ENCODE assay signal across 9 mouse cellular contexts in the genomic region with DNA sequence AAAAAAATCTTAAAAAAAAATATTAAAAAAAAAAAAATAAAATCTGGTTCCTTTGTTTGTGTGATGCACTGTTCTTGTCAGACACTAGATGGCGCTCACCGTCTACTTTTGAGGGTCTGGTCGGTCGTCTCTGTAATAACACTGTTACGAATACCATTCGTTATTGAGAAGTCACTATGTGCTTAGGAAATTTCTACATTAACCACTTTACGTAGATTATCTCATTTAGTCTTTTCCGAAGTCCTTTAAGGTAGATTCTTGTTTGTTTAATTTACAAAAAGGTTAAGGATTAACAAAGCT. TPM values are rescaled to one million over a fixed set of nuclear protein-coding genes. Genes with fewer than 3 reads are reported as not detected.
DNase-seq lines count a peak whose midpoint lies in the region; ATAC-seq and TF ChIP-seq lines count a peak whose summit lies in the region.
"Had no signal": no experiment of that assay in that cellular context is flagged by ENCODE, and none has a peak within 500 bp of the region (broad histone marks: within the 10 kb centered on the region; RNA-seq: fewer than 3 reads in every experiment).

No protein-coding gene starts in this region.

- no peak overlapping the region for H3K27ac ChIP-seq in kidney, embryonic 14.5 days (ENCODE audit: low read depth, low read length)
- H3K27ac ChIP-seq in ES-E14 (ENCODE audit: insufficient read depth, low read depth, low read length, poor library complexity, severe bottlenecking) = no peak overlapping the region
- H3K27ac ChIP-seq in heart, embryonic 13.5 days (replicated peaks) = no peak overlapping the region
- no peak overlapping the region for H3K27ac ChIP-seq in limb, embryonic 11.5 days (replicated peaks; ENCODE audit: low read depth, low read length)
- no peak overlapping the region for H3K27ac ChIP-seq in neural tube, embryonic 15.5 days (replicated peaks)
- H3K27ac ChIP-seq: embryonic facial prominence, embryonic 15.5 days had no signal

- no peak for ATAC-seq in kidney, embryonic 14.5 days (ENCODE audit: low FRiP score, low TSS enrichment)
- ATAC-seq in heart, embryonic 13.5 days (ENCODE audit: extremely low read depth, insufficient number of reproducible peaks, low FRiP score, low TSS enrichment) = no peak
- no peak for ATAC-seq in limb, embryonic 11.5 days (ENCODE audit: insufficient number of reproducible peaks, low FRiP score, low TSS enrichment, low read depth)
- peak; percentile 58; the same call in 1 of the 2 replicates for ATAC-seq in neural tube, embryonic 15.5 days (ENCODE audit: low FRiP score)

- in situ Hi-C loops in ES-E14 (cut with MboI; ENCODE audit: low sequenced_read_pairs in 2 of 2, unreplicated experiment in 2 of 2) = no loop called here

- no peaks in the 10 kb centered on the region for H3K27me3 ChIP-seq in kidney, embryonic 14.5 days (ENCODE audit: control insufficient read depth, insufficient read depth, low read length)
- peaks cover 14% of the 10 kb centered on the region for H3K27me3 ChIP-seq in heart, embryonic 13.5 days (replicated peaks)
- no peaks in the 10 kb centered on the region for H3K27me3 ChIP-seq in limb, embryonic 11.5 days (ENCODE audit: control insufficient read depth, insufficient read depth, low read length)
- no peaks in the 10 kb centered on the region for H3K27me3 ChIP-seq in neural tube, embryonic 15.5 days (replicated peaks)
- H3K27me3 ChIP-seq: embryonic facial prominence, embryonic 15.5 days had no signal

- H3K9ac ChIP-seq in kidney, embryonic 14.5 days (ENCODE audit: low read depth, low read length) = no peak overlapping the region
- H3K9ac ChIP-seq in ES-E14 (ENCODE audit: insufficient read depth, low read depth, low read length, poor library complexity, severe bottlenecking) = no peak overlapping the region
- no peak overlapping the region for H3K9ac ChIP-seq in heart, embryonic 13.5 days
- no peak overlapping the region for H3K9ac ChIP-seq in limb, embryonic 11.5 days (ENCODE audit: low read length)
- H3K9ac ChIP-seq in neural tube, embryonic 15.5 days (replicated peaks) = no peak overlapping the region
- H3K9ac ChIP-seq: embryonic facial prominence, embryonic 15.5 days had no signal

- no peaks in the 10 kb centered on the region for H3K36me3 ChIP-seq in kidney, embryonic 14.5 days (ENCODE audit: control insufficient read depth, insufficient read depth, low read length)
- no peaks in the 10 kb centered on the region for H3K36me3 ChIP-seq in ES-E14 (ENCODE audit: control insufficient read depth, insufficient read depth, low read length, poor library complexity, severe bottlenecking)
- H3K36me3 ChIP-seq in heart, embryonic 13.5 days = no peaks in the 10 kb centered on the region
- no peaks in the 10 kb centered on the region for H3K36me3 ChIP-seq in limb, embryonic 11.5 days (ENCODE audit: control insufficient read depth, insufficient read depth, low read length)
- H3K36me3 ChIP-seq in neural tube, embryonic 15.5 days = no peaks in the 10 kb centered on the region
- H3K36me3 ChIP-seq: embryonic facial prominence, embryonic 15.5 days had no signal

- H3K9me3 ChIP-seq in kidney, embryonic 14.5 days (ENCODE audit: control insufficient read depth, low read length) = no peaks in the 10 kb centered on the region
- H3K9me3 ChIP-seq in ES-E14 (ENCODE audit: control insufficient read depth, insufficient read depth, low read depth, low read length) = no peaks in the 10 kb centered on the region
- no peaks in the 10 kb centered on the region for H3K9me3 ChIP-seq in heart, embryonic 13.5 days
- no peaks in the 10 kb centered on the region for H3K9me3 ChIP-seq in limb, embryonic 11.5 days (ENCODE audit: control insufficient read depth, low read length)
- H3K9me3 ChIP-seq in neural tube, embryonic 15.5 days (replicated peaks) = no peaks in the 10 kb centered on the region
- H3K9me3 ChIP-seq: embryonic facial prominence, embryonic 15.5 days had no signal

- WGBS in kidney, embryonic 14.5 days = 12% methylated on average over 8 of the region's 8 CpGs
- 11% methylated on average over 8 of the region's 8 CpGs for WGBS in heart, embryonic 13.5 days
- WGBS in limb, embryonic 11.5 days = 15% methylated on average over 8 of the region's 8 CpGs
- WGBS in neural tube, embryonic 15.5 days = 5% methylated on average over 8 of the region's 8 CpGs

- no peak overlapping the region for H3K4me2 ChIP-seq in kidney, embryonic 14.5 days (replicated peaks; ENCODE audit: low read depth, low read length)
- peak overlapping the region; percentile 44; the same call in 1 of the 2 replicates for H3K4me2 ChIP-seq in heart, embryonic 13.5 days
- H3K4me2 ChIP-seq in limb, embryonic 11.5 days (ENCODE audit: low read depth, severe bottlenecking) = no peak overlapping the region
- no peak overlapping the region for H3K4me2 ChIP-seq in neural tube, embryonic 15.5 days
- H3K4me2 ChIP-seq: embryonic facial prominence, embryonic 15.5 days had no signal

- H3K4me1 ChIP-seq in kidney, embryonic 14.5 days (ENCODE audit: control insufficient read depth, insufficient read depth, low read length) = no peaks in the 10 kb centered on the region
- no peaks in the 10 kb centered on the region for H3K4me1 ChIP-seq in ES-E14 (ENCODE audit: control insufficient read depth in 2 of 2, insufficient read depth in 2 of 2, low read length in 2 of 2, poor library complexity in 1 of 2)
- peaks cover 7% of the 10 kb centered on the region; the same call in 1 of the 2 replicates for H3K4me1 ChIP-seq in heart, embryonic 13.5 days
- no peaks in the 10 kb centered on the region for H3K4me1 ChIP-seq in limb, embryonic 11.5 days (ENCODE audit: control insufficient read depth, insufficient read depth, low read length)
- peaks cover 6% of the 10 kb centered on the region for H3K4me1 ChIP-seq in neural tube, embryonic 15.5 days

- DNase-seq in kidney, adult 18-20 months = peak; percentile 14
- DNase-seq in ES-E14 (ENCODE audit: low read depth, low spot score) = no peak
- DNase-seq in cerebellum, adult 18-20 months = peak; percentile 63 to 76
- peak; percentile 49 for DNase-seq in limb, embryonic 11.5 days (ENCODE audit: low spot score)
- no peak for DNase-seq in yolk sac, embryonic 10.5 days (ENCODE audit: low spot score)

- H3K4me3 ChIP-seq in kidney, embryonic 14.5 days (ENCODE audit: low read length) = no peak overlapping the region
- H3K4me3 ChIP-seq in ES-E14 (ENCODE audit: insufficient read depth in 1 of 2, low read depth in 1 of 2, low read length in 2 of 2, poor library complexity in 1 of 2, severe bottlenecking in 1 of 2) = no peak overlapping the region
- no peak overlapping the region for H3K4me3 ChIP-seq in heart, embryonic 13.5 days
- H3K4me3 ChIP-seq in limb, embryonic 11.5 days (ENCODE audit: low read depth, low read length) = no peak overlapping the region
- H3K4me3 ChIP-seq in neural tube, embryonic 15.5 days (replicated peaks) = no peak overlapping the region
- H3K4me3 ChIP-seq: embryonic facial prominence, embryonic 15.5 days had no signal

TF ChIP-seq in ES-E14, 5 proteins besides CTCF, POLR2A, EP300 and RAD21:
- TF ChIP-seq MAFK (IDR thresholded peaks at IDR 0.05; ENCODE audit: insufficient read depth, low read depth, low read length) = no peak
- peak; percentile 86; the same call in 1 of the 2 replicates for TF ChIP-seq ZNF384 (IDR thresholded peaks at IDR 0.05; ENCODE audit: low read depth, low read length)
TF ChIP-seq in ES-E14: peak in this region for 1.

RNA-seq across cellular contexts. Expression of gene Api5, which starts 27.9 kb away (rescaled TPM):
- polyA plus RNA-seq in kidney, embryonic 14.5 days (2014; fragmentation: Nextera tagmentation; extraction: Ambion mirVana) = 93.5 and 191 TPM in 2 replicates
- total RNA-seq in ES-E14 (2012; rRNA removed) = 57.9 and 84.2 TPM in 2 replicates
- 74.8 and 77.3 TPM in 2 replicates for polyA plus RNA-seq in heart, embryonic 13.5 days (2015; fragmentation: Nextera tagmentation; extraction: Ambion mirVana)
- polyA plus RNA-seq in limb, embryonic 11.5 days (2014; fragmentation: Nextera tagmentation; extraction: Ambion mirVana) = 219 and 232 TPM in 2 replicates
- 89.5 and 104 TPM in 2 replicates for polyA plus RNA-seq in neural tube, embryonic 15.5 days (2015; fragmentation: Nextera tagmentation; extraction: Ambion mirVana)

RNA-seq across cellular contexts. Expression of gene Ttc17, which starts 59.4 kb away (rescaled TPM):
- 10.8 and 18.4 TPM in 2 replicates for polyA plus RNA-seq in kidney, embryonic 14.5 days (2014; fragmentation: Nextera tagmentation; extraction: Ambion mirVana)
- 13.0 and 16.2 TPM in 2 replicates for total RNA-seq in ES-E14 (2012; rRNA removed)
- polyA plus RNA-seq in heart, embryonic 13.5 days (2015; fragmentation: Nextera tagmentation; extraction: Ambion mirVana) = 13.7 and 14.9 TPM in 2 replicates
- polyA plus RNA-seq in limb, embryonic 11.5 days (2014; fragmentation: Nextera tagmentation; extraction: Ambion mirVana) = 13.2 and 13.3 TPM in 2 replicates
- 23.8 and 24.6 TPM in 2 replicates for polyA plus RNA-seq in neural tube, embryonic 15.5 days (2015; fragmentation: Nextera tagmentation; extraction: Ambion mirVana)

Comparison
In these comparisons a context has a peak if more than half of its experiments do, and no peak if none do; other contexts are left out.
1. DNase-seq: peak in kidney, adult 18-20 months (single experiment), cerebellum, adult 18-20 months (2 of 2) and limb, embryonic 11.5 days (single experiment); none in ES-E14 (single experiment) and yolk sac, embryonic 10.5 days (single experiment).